ENCODE assay signal across 9 mouse cellular contexts in the genomic region with DNA sequence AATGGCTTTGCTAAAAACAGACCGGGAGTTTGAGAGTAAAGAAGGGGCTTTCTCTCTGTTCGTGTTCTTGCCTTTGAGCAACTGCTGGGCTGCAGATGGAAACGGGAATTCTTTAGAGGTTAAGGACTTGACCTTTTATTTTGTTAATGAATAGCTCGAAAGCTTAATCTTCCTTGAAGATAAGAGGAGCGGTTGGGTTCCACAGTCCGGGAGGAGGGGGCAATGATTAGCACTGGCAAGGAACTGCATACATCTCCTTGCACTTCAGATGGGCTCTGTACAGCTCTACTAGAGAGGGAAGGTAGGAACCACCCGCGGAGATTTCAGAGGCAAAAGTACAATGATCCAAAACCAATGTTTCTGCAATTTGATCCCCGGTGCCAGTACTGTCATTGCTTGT. TPM values are rescaled to one million over a fixed set of nuclear protein-coding genes. Genes with fewer than 3 reads are reported as not detected.
DNase-seq lines count a peak whose midpoint lies in the region.
"Had no signal": no experiment of that assay in that cellular context is flagged by ENCODE, and none has a peak within 500 bp of the region (broad histone marks: within the 10 kb centered on the region; RNA-seq: fewer than 3 reads in every experiment).

No protein-coding gene starts in this region.

- H3K36me3 ChIP-seq in limb, embryonic 10.5 days: no peaks in the 10 kb centered on the region

- DNase-seq in heart, adult 11 months: peak; percentile 72
- no peak for DNase-seq in heart, adult 8-10 months (ENCODE audit: low spot score)
- peak; percentile 5 for DNase-seq in right cerebral cortex, postnatal 4 days
- no peak for DNase-seq in right cerebral cortex, adult 18-20 months
- DNase-seq in limb, embryonic 10.5 days (ENCODE audit: low spot score): no peak
- no peak for DNase-seq in gastrocnemius, adult 8-10 months (ENCODE audit: low spot score in 2 of 2)
- DNase-seq in Muller cell, postnatal 12 days (ENCODE audit: inconsistent ontology term): no peak
- no peak for DNase-seq in adrenal gland, adult 8-10 months
- DNase-seq: lung, postnatal 4 days had no signal

- H3K27me3 ChIP-seq in limb, embryonic 10.5 days (ENCODE audit: low read depth, poor library complexity, severe bottlenecking): peaks cover 31% of the 10 kb centered on the region

- peak overlapping the region; percentile 42; the same call in 1 of the 2 replicates for H3K4me3 ChIP-seq in limb, embryonic 10.5 days

- peaks cover 18% of the 10 kb centered on the region for H3K4me1 ChIP-seq in limb, embryonic 10.5 days

- H3K9me3 ChIP-seq in limb, embryonic 10.5 days (replicated peaks): no peaks in the 10 kb centered on the region

- no peak overlapping the region for H3K27ac ChIP-seq in limb, embryonic 10.5 days

- 6% methylated on average over 9 of the region's 9 CpGs for WGBS in limb, embryonic 10.5 days

RNA-seq across cellular contexts. Expression of gene Kcnmb2, which starts 1.2 kb away (rescaled TPM):
- total RNA-seq in heart, adult 8-10 months (2022): not detected
- polyA plus RNA-seq in limb, embryonic 10.5 days (2016; fragmentation: Nextera tagmentation; extraction: Ambion mirVana): 0.09 and 0.53 TPM in 2 replicates
- total RNA-seq in gastrocnemius, adult 8-10 months (2022): under 1 TPM in 1 of 4 experiments, not detected in 3; 0.13 TPM
- total RNA-seq in adrenal gland, adult 8-10 months (2022): 1 to 10 TPM; 3.9 to 8.3 (median 6.1) TPM

Comparison
In these comparisons a context has a peak if more than half of its experiments do, and no peak if none do; other contexts are left out.
1. DNase-seq: peak in heart, adult 11 months (single experiment) and right cerebral cortex, postnatal 4 days (single experiment); none in heart, adult 8-10 months (single experiment), right cerebral cortex, adult 18-20 months (single experiment), limb, embryonic 10.5 days (single experiment), gastrocnemius, adult 8-10 months (0 of 2), Muller cell, postnatal 12 days (single experiment) and adrenal gland, adult 8-10 months (single experiment).